Mouse (Mus musculus) lung, postnatal 0 days (tissue): ENCODE results near the gene Rcsd1. TPM values are rescaled to one million over a fixed set of nuclear protein-coding genes. Genes with fewer than 3 reads are reported as not detected.

Source experiments
- ATAC-seq: fragments of 200-750 bp; cut with Nextera tagmentation; 2 replicates; pipeline ENCODE4 v1.8.0; 2017; ENCODE audit warnings: moderate library complexity
- DNase-seq: peaks from one replicate; pipeline ENCODE4 v3.0.0-alpha.2; 2016; ENCODE audit warnings: low spot score
- H3K27ac ChIP-seq: fragments of 300-500 bp; sonication (generic); 2 replicates; pipeline ENCODE4 v1.5.1; 2014; ENCODE audit warnings: antibody characterized with exemption, mild to moderate bottlenecking, low read length, mixed read lengths
- H3K27me3 ChIP-seq: fragments of 300-500 bp; sonication (generic); replicated peaks from 2 replicates; pipeline ENCODE4 v1.6.1; 2014; ENCODE audit warnings: low read length, mixed read lengths; ENCODE audit not compliant: insufficient read depth
- H3K36me3 ChIP-seq: fragments of 300-500 bp; sonication (generic); 2 replicates; pipeline ENCODE4 v1.6.1; 2014; ENCODE audit warnings: low read length, mixed read lengths; ENCODE audit not compliant: insufficient read depth
- H3K4me1 ChIP-seq: fragments of 300-500 bp; sonication (generic); 2 replicates; pipeline ENCODE4 v1.6.1; 2014; ENCODE audit warnings: antibody characterized with exemption, low read depth, low read length, mixed read lengths; ENCODE audit not compliant: insufficient read depth
- H3K4me2 ChIP-seq: fragments of 300-500 bp; sonication (generic); replicated peaks from 2 replicates; pipeline ENCODE4 v1.6.1; 2014; ENCODE audit warnings: low read depth, mild to moderate bottlenecking, low read length, moderate library complexity, mixed read lengths
- H3K4me3 ChIP-seq: fragments of 300-500 bp; sonication (generic); 2 replicates; pipeline ENCODE4 v1.5.1; 2014; ENCODE audit warnings: low read depth, low read length
- H3K9ac ChIP-seq: fragments of 300-500 bp; sonication (generic); replicated peaks from 2 replicates; pipeline ENCODE4 v1.6.1; 2014; ENCODE audit warnings: low read depth, mild to moderate bottlenecking
- H3K9me3 ChIP-seq: fragments of 300-500 bp; sonication (generic); 2 replicates; pipeline ENCODE4 v1.6.1; 2016; ENCODE audit warnings: low read length, mixed read lengths
- CTCF ChIP-seq: IDR thresholded peaks from 2 replicates; pipeline ENCODE4 v1.5.1; 2016; ENCODE audit warnings: antibody characterized with exemption, mild to moderate bottlenecking
- EP300 ChIP-seq: IDR thresholded peaks from 2 replicates; pipeline ENCODE4 v1.6.1; 2016; ENCODE audit warnings: antibody characterized with exemption, mild to moderate bottlenecking, control low read depth
- WGBS: fragments of 180-500 bp; shearing (Covaris S2); extraction: QIAGEN DNeasy Blood & Tissue Kit; methylation state at CpG from one replicate; pipeline ENCODE4 v1.1.7; 2014; 5-methylcytosine and 5-hydroxymethylcytosine counted together
- polyA plus RNA-seq: library from polyadenylated mRNA; unstranded; fragments of >200 nt; fragmentation: Nextera tagmentation; extraction: Ambion mirVana; gene quantifications from 2 replicates; pipeline ENCODE4 v1.2.1, GENCODE M21; 2015

Rcsd1 gene
- polyA plus RNA-seq, 1 experiment from 2014 or later, result 49.6 TPM

DNA sequence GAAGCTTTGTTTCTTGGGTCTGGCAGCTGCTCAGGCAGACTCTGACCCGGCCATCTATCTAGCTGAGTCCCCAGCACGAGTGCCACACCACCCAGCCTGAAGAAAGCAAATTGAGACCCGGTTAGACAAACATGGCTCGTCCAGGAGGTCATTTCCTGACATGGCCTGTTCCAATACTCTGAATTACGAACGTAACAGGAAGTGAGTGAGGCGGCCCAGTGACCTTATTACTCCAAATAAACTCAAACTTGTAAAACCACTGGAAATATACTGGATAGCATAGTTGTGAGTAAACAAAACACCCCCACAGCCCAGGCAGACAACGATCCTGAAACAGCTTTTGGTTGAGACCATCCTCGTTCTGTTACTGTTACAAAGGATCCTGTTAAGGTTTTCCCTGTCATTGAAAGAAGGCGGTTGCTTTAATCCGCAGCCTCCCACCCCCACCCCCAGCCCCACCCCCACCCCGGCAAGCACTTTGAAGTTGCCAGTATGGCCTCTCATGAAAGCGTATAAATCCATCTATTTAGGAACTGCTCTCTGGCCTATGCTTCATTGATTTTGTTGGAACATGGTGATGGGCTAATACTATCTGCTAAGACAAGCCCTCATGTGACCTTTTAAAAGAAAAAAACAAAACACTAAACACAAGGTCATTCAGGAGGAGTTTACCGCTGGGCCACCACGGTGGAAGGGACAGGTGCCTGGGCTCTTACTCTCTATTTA, 92.2 kb downstream of the Rcsd1 start:
- 14% methylated on average over 15 of the region's 15 CpGs for WGBS
- Histone ChIP-seq H3K4me1 (peaks cover 6% of the 10 kb centered on the region; the same call in 1 of the 2 replicates), H3K36me3 (no peaks in the 10 kb centered on the region), H3K27me3 (no peaks in the 10 kb centered on the region), H3K4me3 (no peak overlapping the region), H3K4me2 (no peak overlapping the region; the same call in 1 of the 2 replicates), H3K9me3 (no peaks in the 10 kb centered on the region), H3K27ac (peak overlapping the region; percentile 90), H3K9ac (no peak overlapping the region)
- DNase-seq, result peak; percentile 86
- ATAC-seq, result peak; percentile 78
- no peak for TF ChIP-seq CTCF
- peak; percentile 43; the same call in 1 of the 2 replicates for TF ChIP-seq EP300

DNA sequence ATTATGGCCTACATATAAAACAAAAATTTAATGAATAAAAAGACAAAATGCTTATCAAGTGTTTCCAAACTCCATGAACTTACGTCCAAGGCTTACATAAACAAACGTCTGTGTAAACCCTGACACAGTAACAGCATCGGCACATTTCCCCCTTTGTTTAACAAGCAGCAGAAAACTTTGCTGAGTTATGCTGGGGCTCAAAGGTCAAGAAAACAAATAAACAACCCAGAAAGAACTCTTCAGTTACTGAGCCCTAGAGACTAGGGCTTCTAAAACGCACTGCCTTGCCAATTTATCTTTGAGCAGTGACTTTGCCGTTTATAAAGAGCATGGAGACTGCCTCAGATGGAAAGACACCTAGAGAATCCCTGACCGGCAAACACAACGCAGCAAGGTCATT, 92.9 kb downstream of the Rcsd1 start:
- Histone ChIP-seq H3K27ac (peak overlapping the region; percentile 90), H3K9ac (no peak overlapping the region), H3K9me3 (no peaks in the 10 kb centered on the region), H3K4me3 (no peak overlapping the region), H3K36me3 (no peaks in the 10 kb centered on the region), H3K4me2 (no peak overlapping the region; the same call in 1 of the 2 replicates), H3K27me3 (no peaks in the 10 kb centered on the region), H3K4me1 (peaks cover 6% of the 10 kb centered on the region; the same call in 1 of the 2 replicates)
- 12% methylated on average over 7 of the region's 7 CpGs for WGBS
- no peak for TF ChIP-seq CTCF
- TF ChIP-seq EP300, result no peak
- ATAC-seq (peak; percentile 23; the same call in 1 of the 2 replicates), DNase-seq (peak; percentile 82)

DNA sequence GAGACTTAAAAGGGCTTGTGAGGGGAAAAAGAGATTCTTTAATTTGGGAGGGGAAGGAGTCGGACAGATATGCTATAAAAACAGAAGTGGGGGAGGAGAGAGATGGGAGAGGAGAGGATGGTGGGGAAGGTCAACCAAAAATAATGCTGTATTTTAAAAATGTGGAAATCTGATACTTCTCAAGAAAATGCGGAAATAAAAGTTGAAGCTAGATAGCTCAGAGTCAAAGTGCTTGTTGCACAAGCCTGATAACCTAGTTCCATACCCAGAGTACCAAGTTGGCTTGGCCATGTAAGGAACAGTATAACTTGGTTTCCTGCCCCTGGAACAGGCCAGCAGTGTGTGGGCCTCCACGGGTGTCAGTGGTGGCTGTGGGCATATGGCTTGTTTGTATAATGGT, 94.8 kb downstream of the Rcsd1 start:
- H3K4me3 ChIP-seq, result no peak overlapping the region
- no peaks in the 10 kb centered on the region for H3K36me3 ChIP-seq
- DNase-seq (no peak), ATAC-seq (no peak)
- no peak overlapping the region for H3K27ac ChIP-seq
- no peak overlapping the region for H3K9ac ChIP-seq
- H3K4me2 ChIP-seq, result no peak overlapping the region
- peaks cover 12% of the 10 kb centered on the region; the same call in 1 of the 2 replicates for H3K4me1 ChIP-seq
- no peaks in the 10 kb centered on the region for H3K9me3 ChIP-seq
- 92% methylated on average over 3 of the region's 3 CpGs for WGBS
- H3K27me3 ChIP-seq, result no peaks in the 10 kb centered on the region
- TF ChIP-seq CTCF (no peak), EP300 (no peak)

DNA sequence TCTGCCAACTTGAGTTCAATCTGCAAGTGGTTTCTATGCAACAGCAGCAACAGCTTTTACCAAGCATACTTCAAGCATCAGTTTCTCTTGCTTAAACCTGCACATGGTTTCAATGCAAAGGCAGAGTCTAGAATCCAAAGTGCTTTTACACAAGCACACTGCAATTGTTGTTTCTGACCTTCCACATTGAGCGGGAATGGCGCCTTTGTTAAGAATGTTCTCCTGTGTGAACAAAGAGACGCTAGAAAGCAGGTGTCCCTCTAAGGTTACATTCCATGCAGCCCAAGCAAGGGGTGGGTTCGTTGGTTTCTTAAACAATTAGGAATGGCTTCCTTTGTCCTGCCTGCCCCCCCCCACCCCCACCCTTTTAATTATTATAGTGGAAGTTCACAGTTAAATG, 95.6 kb downstream of the Rcsd1 start:
- H3K9me3 ChIP-seq, result no peaks in the 10 kb centered on the region
- no peak overlapping the region for H3K27ac ChIP-seq
- no peak for DNase-seq
- H3K4me2 ChIP-seq, result no peak overlapping the region
- TF ChIP-seq CTCF (no peak), EP300 (no peak)
- 62% methylated on average over 4 of the region's 4 CpGs for WGBS
- H3K36me3 ChIP-seq, result no peaks in the 10 kb centered on the region
- ATAC-seq, result no peak
- peaks cover 12% of the 10 kb centered on the region; the same call in 1 of the 2 replicates for H3K4me1 ChIP-seq
- H3K27me3 ChIP-seq, result no peaks in the 10 kb centered on the region
- H3K4me3 ChIP-seq, result no peak overlapping the region
- no peak overlapping the region for H3K9ac ChIP-seq

DNA sequence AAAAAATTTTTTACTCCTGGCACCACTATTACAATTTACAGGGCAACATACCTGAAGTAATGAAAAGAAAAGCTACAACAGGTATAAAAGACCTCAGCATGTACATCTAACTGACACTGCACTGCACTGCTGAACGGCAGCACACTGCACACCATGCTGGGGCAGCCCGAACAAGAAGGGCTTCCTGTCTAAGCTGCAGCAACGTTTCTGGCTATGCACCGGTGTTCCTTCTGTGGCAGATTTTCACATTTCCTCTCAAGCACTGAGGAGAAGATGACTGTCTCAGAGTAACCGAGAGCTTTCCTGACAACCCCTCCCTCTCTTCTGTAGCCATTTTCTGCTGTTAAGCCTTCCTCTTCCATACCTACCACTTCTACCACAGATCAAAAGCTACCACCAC, 96.8 kb downstream of the Rcsd1 start:
- no peak overlapping the region for H3K9ac ChIP-seq
- H3K27ac ChIP-seq, result no peak overlapping the region
- no peaks in the 10 kb centered on the region; the same call in 1 of the 2 replicates for H3K36me3 ChIP-seq
- H3K27me3 ChIP-seq, result no peaks in the 10 kb centered on the region
- H3K4me2 ChIP-seq, result no peak overlapping the region
- TF ChIP-seq CTCF, result no peak
- no peak for TF ChIP-seq EP300
- no peak overlapping the region for H3K4me3 ChIP-seq
- no peak for ATAC-seq
- no peak for DNase-seq
- 48% methylated on average over 5 of the region's 5 CpGs for WGBS
- H3K9me3 ChIP-seq, result no peaks in the 10 kb centered on the region
- H3K4me1 ChIP-seq, result peaks cover 6% of the 10 kb centered on the region; the same call in 1 of the 2 replicates

DNA sequence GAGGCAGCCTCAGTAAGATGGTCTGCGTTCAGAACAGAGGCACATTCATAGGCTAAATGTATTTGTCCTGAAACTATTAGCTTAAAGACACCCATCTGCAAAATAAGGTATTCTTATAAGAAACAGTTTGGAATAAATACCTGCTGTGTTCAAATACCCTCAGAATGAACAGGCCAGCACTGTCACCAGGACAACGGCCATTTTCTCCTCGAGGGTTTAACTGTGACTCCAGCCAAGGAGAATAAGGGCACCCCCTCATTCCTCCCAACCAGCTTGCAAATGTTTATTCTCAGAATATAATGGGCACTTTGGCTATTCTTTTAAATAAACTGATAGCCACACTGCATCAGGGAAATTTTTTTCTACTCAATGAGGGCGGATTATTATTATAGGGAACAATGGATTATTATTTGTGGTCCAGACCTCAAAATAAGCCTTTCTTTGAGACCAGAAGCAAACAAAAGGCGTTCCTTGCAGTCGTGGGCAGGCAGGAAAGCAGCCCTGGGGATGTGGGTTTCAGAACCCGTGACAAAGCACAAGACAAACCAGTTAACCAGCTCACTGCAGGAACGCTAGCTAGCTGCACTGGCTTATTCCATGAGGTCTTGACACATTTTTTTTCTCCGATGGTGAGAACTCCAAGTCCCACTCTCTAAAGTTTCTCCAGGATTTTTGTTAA, 99.1 kb downstream of the Rcsd1 start:
- H3K27me3 ChIP-seq, result no peaks in the 10 kb centered on the region
- H3K27ac ChIP-seq, result peak overlapping the region; percentile 59
- no peaks in the 10 kb centered on the region; the same call in 1 of the 2 replicates for H3K36me3 ChIP-seq
- no peak for TF ChIP-seq EP300
- TF ChIP-seq CTCF, result no peak
- H3K9ac ChIP-seq, result no peak overlapping the region
- H3K4me1 ChIP-seq, result peaks cover 6% of the 10 kb centered on the region; the same call in 1 of the 2 replicates
- 44% methylated on average over 9 of the region's 9 CpGs for whole genome bisulfite sequencing
- H3K4me2 ChIP-seq, result no peak overlapping the region
- ATAC-seq (no peak), DNase-seq (no peak)
- no peak overlapping the region for H3K4me3 ChIP-seq
- H3K9me3 ChIP-seq, result no peaks in the 10 kb centered on the region
